8 mouse cellular contexts compared by ENCODE assay signal in genomic region chrX:94540341-94541201, GRCm38 (mm10). TPM values are rescaled to one million over a fixed set of nuclear protein-coding genes. Genes with fewer than 3 reads are reported as not detected.
A peak's percentile ranks its signal among the peaks of the same experiment; 100 is the strongest.
DNase-seq lines count a peak whose midpoint lies in the region; ATAC-seq and TF ChIP-seq lines count a peak whose summit lies in the region.

No protein-coding gene starts in this region.

- ATAC-seq in hindbrain, postnatal 0 days = peak; percentile 66
- 0 out of 2 replicates have a peak, but pooled peaks have one; percentile 24 for ATAC-seq in megakaryocyte-erythroid progenitor cell, adult 5-6 weeks (replicated peaks; ENCODE audit: low FRiP score, low TSS enrichment, poor library complexity, severe bottlenecking)

- no peak for TF ChIP-seq CTCF in hindbrain, postnatal 0 days (IDR thresholded peaks at IDR 0.05; ENCODE audit: low read depth)

- peak overlapping the region; percentile 56 for H3K4me3 ChIP-seq in hindbrain, postnatal 0 days (ENCODE audit: low read length)

- peak overlapping the region; percentile 85 for H3K27ac ChIP-seq in hindbrain, postnatal 0 days

- no peaks in the 10 kb centered on the region for H3K27me3 ChIP-seq in hindbrain, postnatal 0 days (ENCODE audit: insufficient read depth, low read length)
- H3K27me3 ChIP-seq in splenic B cell, adult 2 months (ENCODE audit: control insufficient read depth, insufficient read depth, low read length, poor library complexity, severe bottlenecking) = no peaks in the 10 kb centered on the region

- intact Hi-C loops in left cerebral cortex, postnatal 36 days (cut with DNase I) = loop anchor here (5.0 kb wide), 2 partner anchors 97 to 108 kb away; partner anchors contain the start of gene Gspt2

- peak overlapping the region; percentile 81 for H3K9ac ChIP-seq in hindbrain, postnatal 0 days (replicated peaks; ENCODE audit: low read length)

- WGBS in hindbrain, postnatal 0 days = 29% methylated on average over 36 of the region's 37 CpGs

- no peaks in the 10 kb centered on the region for H3K4me1 ChIP-seq in hindbrain, postnatal 0 days (ENCODE audit: insufficient read depth, low read length)

- no peaks in the 10 kb centered on the region for H3K9me3 ChIP-seq in hindbrain, postnatal 0 days (ENCODE audit: low read length)

- H3K4me2 ChIP-seq in hindbrain, postnatal 0 days (ENCODE audit: low read depth, low read length) = peak overlapping the region; percentile 57

- DNase-seq in ovary, adult 18-20 months (ENCODE audit: low spot score) = peak; percentile 49
- DNase-seq in ovary, postnatal 10 days (ENCODE audit: low spot score) = no peak
- peak; percentile 59 to 75 for DNase-seq in cerebellum, postnatal 25 days
- DNase-seq in gastrocnemius, adult 18-20 months (ENCODE audit: low spot score) = peak; percentile 43
- peak; percentile 82 for DNase-seq in hindbrain, postnatal 0 days (ENCODE audit: low spot score)
- DNase-seq in left cerebral cortex, postnatal 36 days (ENCODE audit: low spot score in 2 of 2) = peak; percentile 25 to 32
- peak; percentile 14 for DNase-seq in splenic B cell, adult 2 months (ENCODE audit: low read depth, low spot score)

- peaks cover 29% of the 10 kb centered on the region; the same call in 1 of the 2 replicates for H3K36me3 ChIP-seq in hindbrain, postnatal 0 days (ENCODE audit: insufficient read depth, low read length)
- no peaks in the 10 kb centered on the region for H3K36me3 ChIP-seq in splenic B cell, adult 2 months (ENCODE audit: control insufficient read depth, insufficient read depth, low read length, poor library complexity, severe bottlenecking)

RNA-seq across cellular contexts. Expression of gene Maged1, which starts 1.4 kb away (rescaled TPM):
- total RNA-seq in gastrocnemius, adult 18-20 months (2021) = 10 to 100 TPM; 12.0 to 17.6 TPM
- 1,122 and 1,196 TPM in 2 replicates for total RNA-seq in hindbrain, postnatal 0 days (2014; rRNA removed)
- polyA plus RNA-seq in hindbrain, postnatal 0 days (2015; fragmentation: Nextera tagmentation; extraction: Ambion mirVana) = 768 and 814 TPM in 2 replicates
- total RNA-seq in left cerebral cortex, postnatal 36 days (2021) = 100 to 1,000 TPM; 438 to 446 TPM
- total RNA-seq in megakaryocyte-erythroid progenitor cell, adult 5-6 weeks (2014; fragmentation: Nextera tagmentation) = 0.54 and 3.5 TPM in 2 replicates
- 0.28 and 2.7 TPM in 2 replicates for total RNA-seq in megakaryocyte-erythroid progenitor cell, adult 5-6 weeks (2017)

Comparison
In these comparisons a context has a peak if more than half of its experiments do, and no peak if none do; other contexts are left out.
1. RNA of gene Maged1, which starts 1.4 kb away (total RNA-seq): 1,122 to 1,196 TPM in hindbrain, postnatal 0 days and 438 to 446 TPM in left cerebral cortex, postnatal 36 days; 12.0 to 17.6 TPM in gastrocnemius, adult 18-20 months and 0.28 to 3.5 TPM in megakaryocyte-erythroid progenitor cell, adult 5-6 weeks; every median in the first group is over 10 times any median in the second.